Mouse (Mus musculus): Measurements from ENCODE around the gene Blm. TPM values are rescaled to one million over a fixed set of nuclear protein-coding genes. Genes with fewer than 3 reads are reported as not detected.

The Blm gene
- polyA plus RNA-seq, 1 experiment from 2014 or later = 3.1 TPM

- no peak for ATAC-seq
- WGBS = 82% methylated on average over 3 of the region's 3 CpGs
- Histone ChIP-seq H3K4me2 (replicated peaks; ENCODE audit: low read depth) (no peak overlapping the region), H3K4me1 (replicated peaks; ENCODE audit: control insufficient read depth, insufficient read depth, low read length) (no peaks in the 10 kb centered on the region), H3K36me3 (ENCODE audit: control insufficient read depth, insufficient read depth) (peaks cover 22% of the 10 kb centered on the region), H3K27me3 (replicated peaks; ENCODE audit: control insufficient read depth, insufficient read depth, low read length) (no peaks in the 10 kb centered on the region), H3K9me3 (ENCODE audit: control insufficient read depth) (no peaks in the 10 kb centered on the region), H3K27ac (ENCODE audit: low read depth, low read length) (no peak overlapping the region), H3K9ac (ENCODE audit: low read depth, low read length) (no peak overlapping the region), H3K4me3 (ENCODE audit: low read depth, low read length) (no peak overlapping the region)
- TF ChIP-seq CTCF (IDR thresholded peaks at IDR 0.05; ENCODE audit: low read depth) = no peak
These were observed 28.9 kb downstream of the Blm start for GRCm38 (mm10) chr7:80506007-80506406.

- Histone ChIP-seq H3K4me2 (replicated peaks; ENCODE audit: low read depth) (no peak overlapping the region), H3K27me3 (replicated peaks; ENCODE audit: control insufficient read depth, insufficient read depth, low read length) (no peaks in the 10 kb centered on the region), H3K27ac (ENCODE audit: low read depth, low read length) (no peak overlapping the region), H3K4me1 (replicated peaks; ENCODE audit: control insufficient read depth, insufficient read depth, low read length) (no peaks in the 10 kb centered on the region), H3K36me3 (ENCODE audit: control insufficient read depth, insufficient read depth) (peaks cover 27% of the 10 kb centered on the region), H3K9ac (ENCODE audit: low read depth, low read length) (no peak overlapping the region), H3K4me3 (ENCODE audit: low read depth, low read length) (no peak overlapping the region), H3K9me3 (ENCODE audit: control insufficient read depth) (no peaks in the 10 kb centered on the region)
- no peak for ATAC-seq
- WGBS = 92% methylated on average over 3 of the region's 3 CpGs
- TF ChIP-seq CTCF (IDR thresholded peaks at IDR 0.05; ENCODE audit: low read depth) = no peak
These were observed 30.0 kb downstream of the Blm start for GRCm38 (mm10) chr7:80504920-80505319.

- Histone ChIP-seq H3K36me3 (ENCODE audit: control insufficient read depth, insufficient read depth) (peaks cover 23% of the 10 kb centered on the region), H3K4me3 (ENCODE audit: low read depth, low read length) (no peak overlapping the region), H3K9ac (ENCODE audit: low read depth, low read length) (no peak overlapping the region), H3K4me2 (replicated peaks; ENCODE audit: low read depth) (no peak overlapping the region), H3K9me3 (ENCODE audit: control insufficient read depth) (no peaks in the 10 kb centered on the region), H3K27ac (ENCODE audit: low read depth, low read length) (no peak overlapping the region), H3K27me3 (replicated peaks; ENCODE audit: control insufficient read depth, insufficient read depth, low read length) (no peaks in the 10 kb centered on the region), H3K4me1 (replicated peaks; ENCODE audit: control insufficient read depth, insufficient read depth, low read length) (no peaks in the 10 kb centered on the region)
- 86% methylated on average over 7 of the region's 7 CpGs for WGBS
- no peak for TF ChIP-seq CTCF (IDR thresholded peaks at IDR 0.05; ENCODE audit: low read depth)
- no peak for ATAC-seq
These were observed 33.9 kb downstream of the Blm start for GRCm38 (mm10) chr7:80501006-80501405.

DNA sequence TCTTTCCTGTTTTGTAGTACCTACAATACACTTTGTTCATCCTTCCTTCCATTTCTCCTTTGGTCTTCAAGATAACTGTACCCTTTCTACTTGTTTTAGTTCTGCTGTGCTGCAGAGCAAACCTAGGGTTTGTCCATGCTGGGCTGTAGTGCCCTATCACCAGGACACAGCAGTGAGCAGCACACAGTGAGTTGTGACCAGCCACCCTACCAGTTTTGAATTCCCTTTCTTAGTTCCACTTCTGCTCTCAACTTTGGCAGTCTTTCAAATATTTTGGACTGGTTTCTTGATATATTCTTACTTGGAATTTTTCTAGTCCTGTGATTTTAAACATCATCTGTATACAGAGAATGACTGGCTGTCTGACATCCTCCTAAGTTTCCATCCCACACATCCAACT lies 34.8 kb downstream of the Blm start:
- ATAC-seq = no peak
- no peak overlapping the region for H3K9ac ChIP-seq (ENCODE audit: low read depth, low read length)
- H3K4me3 ChIP-seq (ENCODE audit: low read depth, low read length) = no peak overlapping the region
- H3K27me3 ChIP-seq (replicated peaks; ENCODE audit: control insufficient read depth, insufficient read depth, low read length) = no peaks in the 10 kb centered on the region
- H3K36me3 ChIP-seq (ENCODE audit: control insufficient read depth, insufficient read depth) = peaks cover 19% of the 10 kb centered on the region
- H3K9me3 ChIP-seq (ENCODE audit: control insufficient read depth) = no peaks in the 10 kb centered on the region
- H3K4me2 ChIP-seq (replicated peaks; ENCODE audit: low read depth) = no peak overlapping the region
- no peak for TF ChIP-seq CTCF (IDR thresholded peaks at IDR 0.05; ENCODE audit: low read depth)
- H3K27ac ChIP-seq (ENCODE audit: low read depth, low read length) = no peak overlapping the region
- no peaks in the 10 kb centered on the region for H3K4me1 ChIP-seq (replicated peaks; ENCODE audit: control insufficient read depth, insufficient read depth, low read length)

GRCm38 (mm10) chr7:80499190-80499962 lies 35.5 kb downstream of the Blm start:
- 87% methylated on average over 9 of the region's 9 CpGs for WGBS
- Histone ChIP-seq H3K36me3 (ENCODE audit: control insufficient read depth, insufficient read depth) (peaks cover 20% of the 10 kb centered on the region), H3K9me3 (ENCODE audit: control insufficient read depth) (no peaks in the 10 kb centered on the region), H3K4me1 (replicated peaks; ENCODE audit: control insufficient read depth, insufficient read depth, low read length) (no peaks in the 10 kb centered on the region), H3K27ac (ENCODE audit: low read depth, low read length) (no peak overlapping the region), H3K27me3 (replicated peaks; ENCODE audit: control insufficient read depth, insufficient read depth, low read length) (no peaks in the 10 kb centered on the region), H3K4me3 (ENCODE audit: low read depth, low read length) (no peak overlapping the region), H3K4me2 (replicated peaks; ENCODE audit: low read depth) (no peak overlapping the region), H3K9ac (ENCODE audit: low read depth, low read length) (no peak overlapping the region)
- no peak for TF ChIP-seq CTCF (IDR thresholded peaks at IDR 0.05; ENCODE audit: low read depth)
- ATAC-seq = no peak

GRCm38 (mm10) chr7:80496656-80497055 lies 38.3 kb downstream of the Blm start:
- no peaks in the 10 kb centered on the region for H3K27me3 ChIP-seq (replicated peaks; ENCODE audit: control insufficient read depth, insufficient read depth, low read length)
- H3K4me1 ChIP-seq (replicated peaks; ENCODE audit: control insufficient read depth, insufficient read depth, low read length) = no peaks in the 10 kb centered on the region
- 60% methylated on average over 3 of the region's 3 CpGs for whole genome bisulfite sequencing
- ATAC-seq = no peak
- no peak overlapping the region for H3K27ac ChIP-seq (ENCODE audit: low read depth, low read length)
- H3K4me3 ChIP-seq (ENCODE audit: low read depth, low read length) = no peak overlapping the region
- no peak for TF ChIP-seq CTCF (IDR thresholded peaks at IDR 0.05; ENCODE audit: low read depth)
- H3K4me2 ChIP-seq (replicated peaks; ENCODE audit: low read depth) = no peak overlapping the region
- H3K9ac ChIP-seq (ENCODE audit: low read depth, low read length) = no peak overlapping the region
- H3K36me3 ChIP-seq (ENCODE audit: control insufficient read depth, insufficient read depth) = peaks cover 18% of the 10 kb centered on the region; the same call in 1 of the 2 replicates
- no peaks in the 10 kb centered on the region for H3K9me3 ChIP-seq (ENCODE audit: control insufficient read depth)

Measured in intestine, postnatal 0 days (tissue).